Mouse (Mus musculus): Measurements from ENCODE around the gene Slc35f1. TPM values are rescaled to one million over a fixed set of nuclear protein-coding genes. Genes with fewer than 3 reads are reported as not detected.

Gene Slc35f1
- total and polyA plus RNA-seq, 2 experiments from 2014 or later, result 35.2 to 111 TPM

DNA sequence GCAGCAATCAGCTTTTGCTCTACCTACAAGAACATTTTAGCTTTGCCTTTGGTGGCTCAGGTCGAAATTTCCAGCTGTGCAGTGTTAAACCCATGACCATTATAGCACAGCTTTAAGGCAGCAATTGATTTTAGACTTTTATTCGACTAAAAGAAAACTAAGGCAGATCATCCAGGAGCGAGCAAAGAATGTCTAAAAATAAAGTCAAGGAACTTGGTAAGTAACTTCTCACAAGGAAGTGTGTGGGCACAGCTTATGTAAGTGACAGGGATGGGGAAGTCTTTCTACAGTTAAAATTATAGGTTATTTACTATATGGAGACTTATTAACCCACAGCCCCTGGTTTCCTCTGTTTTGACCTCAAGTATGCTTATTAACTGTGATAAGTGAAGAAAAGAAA is 262.2 kb downstream of the Slc35f1 start:
- WGBS, result 73% methylated on average over 3 of the region's 3 CpGs
- ATAC-seq (ENCODE audit: low FRiP score), result no peak
- Histone ChIP-seq H3K27me3 (ENCODE audit: insufficient read depth, low read length) (no peaks in the 10 kb centered on the region), H3K9me3 (ENCODE audit: low read length) (no peaks in the 10 kb centered on the region), H3K4me1 (ENCODE audit: insufficient read depth, low read length) (no peaks in the 10 kb centered on the region), H3K9ac (replicated peaks; ENCODE audit: low read length, poor library complexity, severe bottlenecking) (no peak overlapping the region), H3K27ac (ENCODE audit: low read depth, low read length) (no peak overlapping the region), H3K4me2 (ENCODE audit: low read depth, low read length, poor library complexity, severe bottlenecking) (no peak overlapping the region), H3K36me3 (ENCODE audit: insufficient read depth, low read length) (no peaks in the 10 kb centered on the region), H3K4me3 (ENCODE audit: low read depth, low read length) (no peak overlapping the region)
- no peak for TF ChIP-seq CTCF (IDR thresholded peaks at IDR 0.05)
- no peak for DNase-seq (ENCODE audit: low spot score)

DNA sequence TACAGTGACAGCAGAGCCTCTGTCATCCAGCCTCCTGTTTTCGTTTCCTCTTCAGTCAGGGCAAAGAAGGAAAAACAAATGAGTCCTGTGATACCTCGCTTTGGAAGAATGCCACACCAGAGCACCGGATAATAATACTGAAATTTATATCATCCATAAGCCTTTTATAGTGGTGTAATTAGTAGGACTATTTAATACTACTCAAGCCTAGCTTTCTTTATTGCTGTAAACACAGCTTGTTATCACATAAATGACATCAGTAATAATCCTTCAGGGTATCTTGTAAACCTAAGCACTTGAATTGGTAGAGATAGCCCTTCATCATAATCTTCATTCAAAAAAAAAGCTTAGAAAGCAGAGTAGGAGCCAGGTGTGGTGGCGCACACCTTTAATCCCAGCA is 266.4 kb downstream of the Slc35f1 start:
- no peak for DNase-seq (ENCODE audit: low spot score)
- no peak for TF ChIP-seq CTCF (IDR thresholded peaks at IDR 0.05)
- Histone ChIP-seq H3K27me3 (ENCODE audit: insufficient read depth, low read length) (no peaks in the 10 kb centered on the region), H3K4me3 (ENCODE audit: low read depth, low read length) (no peak overlapping the region), H3K27ac (ENCODE audit: low read depth, low read length) (no peak overlapping the region), H3K4me1 (ENCODE audit: insufficient read depth, low read length) (no peaks in the 10 kb centered on the region), H3K9me3 (ENCODE audit: low read length) (no peaks in the 10 kb centered on the region), H3K9ac (replicated peaks; ENCODE audit: low read length, poor library complexity, severe bottlenecking) (no peak overlapping the region), H3K4me2 (ENCODE audit: low read depth, low read length, poor library complexity, severe bottlenecking) (no peak overlapping the region), H3K36me3 (ENCODE audit: insufficient read depth, low read length) (no peaks in the 10 kb centered on the region)
- no peak for ATAC-seq (ENCODE audit: low FRiP score)
- WGBS, result 76% methylated on average over 4 of the region's 4 CpGs

DNA sequence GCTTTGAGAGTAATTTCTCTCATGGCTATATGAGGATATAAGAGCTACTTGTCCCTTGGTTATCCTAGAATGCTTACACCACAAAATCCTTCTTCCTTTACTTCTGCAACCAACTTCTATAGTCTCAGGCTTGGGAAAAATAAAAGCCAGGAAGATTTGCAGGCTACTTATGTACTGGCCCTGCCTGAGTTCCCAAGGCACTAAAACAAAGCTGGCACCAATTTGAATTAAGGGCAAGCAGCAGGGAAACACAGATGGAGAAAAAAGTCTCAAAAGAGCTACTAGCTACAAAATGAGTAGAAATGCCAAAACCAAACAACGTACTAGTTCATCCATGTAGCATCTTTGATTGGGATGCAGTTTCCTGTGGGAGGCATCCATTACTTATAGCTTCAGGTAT is 288.9 kb downstream of the Slc35f1 start:
- 87% methylated on average over 1 of the region's 1 CpGs for WGBS
- Histone ChIP-seq H3K4me3 (ENCODE audit: low read depth, low read length) (no peak overlapping the region), H3K27me3 (ENCODE audit: insufficient read depth, low read length) (no peaks in the 10 kb centered on the region), H3K9me3 (ENCODE audit: low read length) (no peaks in the 10 kb centered on the region), H3K4me2 (ENCODE audit: low read depth, low read length, poor library complexity, severe bottlenecking) (no peak overlapping the region), H3K36me3 (ENCODE audit: insufficient read depth, low read length) (no peaks in the 10 kb centered on the region), H3K4me1 (ENCODE audit: insufficient read depth, low read length) (no peaks in the 10 kb centered on the region), H3K27ac (ENCODE audit: low read depth, low read length) (no peak overlapping the region), H3K9ac (replicated peaks; ENCODE audit: low read length, poor library complexity, severe bottlenecking) (no peak overlapping the region)
- TF ChIP-seq CTCF (IDR thresholded peaks at IDR 0.05), result no peak
- ATAC-seq (ENCODE audit: low FRiP score), result no peak
- no peak for DNase-seq (ENCODE audit: low spot score)

DNA sequence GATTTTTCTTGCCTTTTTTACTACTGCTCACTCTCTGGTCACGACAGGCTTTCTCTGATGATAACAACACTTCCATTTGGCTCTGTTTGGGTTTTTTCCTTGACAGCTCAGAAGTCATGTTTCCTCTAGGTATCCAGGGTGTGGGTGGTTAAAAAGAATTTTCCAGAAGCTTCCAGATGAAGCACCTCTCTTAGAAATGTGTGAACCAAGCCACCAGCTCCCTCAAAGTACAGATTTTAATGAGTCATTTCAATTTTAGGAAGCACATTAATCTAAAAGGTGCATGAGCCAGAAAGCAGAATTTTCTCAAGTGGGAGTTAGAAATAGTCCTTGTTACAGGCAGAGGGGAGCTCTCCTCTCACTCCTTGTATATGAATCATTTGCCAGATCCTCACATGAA is 292.5 kb downstream of the Slc35f1 start:
- no peak overlapping the region for H3K4me3 ChIP-seq (ENCODE audit: low read depth, low read length)
- no peak for DNase-seq (ENCODE audit: low spot score)
- no peak overlapping the region for H3K4me2 ChIP-seq (ENCODE audit: low read depth, low read length, poor library complexity, severe bottlenecking)
- no peaks in the 10 kb centered on the region for H3K4me1 ChIP-seq (ENCODE audit: insufficient read depth, low read length)
- no peak for TF ChIP-seq CTCF (IDR thresholded peaks at IDR 0.05)
- H3K9me3 ChIP-seq (ENCODE audit: low read length), result no peaks in the 10 kb centered on the region
- H3K9ac ChIP-seq (replicated peaks; ENCODE audit: low read length, poor library complexity, severe bottlenecking), result no peak overlapping the region
- ATAC-seq (ENCODE audit: low FRiP score), result no peak
- 68% methylated on average over 1 of the region's 1 CpGs for WGBS
- H3K27ac ChIP-seq (ENCODE audit: low read depth, low read length), result no peak overlapping the region
- no peaks in the 10 kb centered on the region for H3K36me3 ChIP-seq (ENCODE audit: insufficient read depth, low read length)
- H3K27me3 ChIP-seq (ENCODE audit: insufficient read depth, low read length), result no peaks in the 10 kb centered on the region

DNA sequence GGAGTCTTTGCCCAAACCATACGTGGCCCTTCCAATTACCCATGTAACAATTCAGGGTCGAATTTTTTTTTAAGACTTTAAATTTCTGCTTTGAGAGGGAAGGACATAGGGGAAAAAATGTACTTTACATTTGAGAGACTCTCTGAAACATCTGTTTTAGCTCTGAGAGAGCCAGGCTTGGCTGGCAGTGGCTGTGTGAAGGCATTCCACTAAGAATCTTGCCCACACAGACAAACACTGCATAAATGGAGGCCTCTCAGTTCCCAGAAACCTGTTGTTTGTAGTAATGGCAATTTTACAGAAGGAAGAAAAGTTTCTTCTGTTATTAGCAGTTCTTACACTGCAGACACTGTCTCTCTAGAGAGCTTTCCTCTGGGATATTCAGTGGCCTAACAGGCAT is 301.9 kb downstream of the Slc35f1 start:
- no peak overlapping the region for H3K9ac ChIP-seq (replicated peaks; ENCODE audit: low read length, poor library complexity, severe bottlenecking)
- no peak for ATAC-seq (ENCODE audit: low FRiP score)

DNA sequence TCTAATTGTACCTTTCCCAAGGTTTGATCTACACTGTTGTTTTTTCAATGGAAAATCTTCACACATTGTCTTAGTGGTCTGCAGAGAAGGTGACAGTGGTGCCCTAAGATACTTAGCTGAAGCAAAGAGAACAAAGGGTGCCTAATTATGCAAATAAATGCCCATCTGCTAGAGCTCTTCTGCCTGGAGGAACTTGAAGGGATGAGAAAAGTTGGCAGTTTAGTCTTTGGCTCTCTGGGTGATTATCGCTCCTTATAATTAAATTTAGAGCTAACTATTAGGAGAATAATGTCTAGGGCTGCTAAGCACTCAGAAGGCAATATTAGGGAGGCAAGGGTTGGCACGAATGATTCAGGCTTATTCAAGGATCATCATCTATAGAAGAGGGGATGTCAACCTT is 306.6 kb downstream of the Slc35f1 start:
- Histone ChIP-seq H3K4me1 (ENCODE audit: insufficient read depth, low read length) (no peaks in the 10 kb centered on the region), H3K36me3 (ENCODE audit: insufficient read depth, low read length) (no peaks in the 10 kb centered on the region), H3K27ac (ENCODE audit: low read depth, low read length) (no peak overlapping the region), H3K4me3 (ENCODE audit: low read depth, low read length) (no peak overlapping the region), H3K9me3 (ENCODE audit: low read length) (no peaks in the 10 kb centered on the region), H3K9ac (replicated peaks; ENCODE audit: low read length, poor library complexity, severe bottlenecking) (no peak overlapping the region), H3K27me3 (ENCODE audit: insufficient read depth, low read length) (no peaks in the 10 kb centered on the region), H3K4me2 (ENCODE audit: low read depth, low read length, poor library complexity, severe bottlenecking) (no peak overlapping the region)
- peak; percentile 54 for DNase-seq (ENCODE audit: low spot score)
- 71% methylated on average over 2 of the region's 2 CpGs for WGBS
- ATAC-seq (ENCODE audit: low FRiP score), result no peak
- TF ChIP-seq CTCF (IDR thresholded peaks at IDR 0.05), result no peak

More for the DNA sequence above, 301.9 kb downstream of the Slc35f1 start:
- no peaks in the 10 kb centered on the region for H3K36me3 ChIP-seq (ENCODE audit: insufficient read depth, low read length)
- 69% methylated on average over 2 of the region's 2 CpGs for WGBS
- no peak for DNase-seq (ENCODE audit: low spot score)
- no peaks in the 10 kb centered on the region for H3K4me1 ChIP-seq (ENCODE audit: insufficient read depth, low read length)
- no peak overlapping the region for H3K27ac ChIP-seq (ENCODE audit: low read depth, low read length)
- H3K4me3 ChIP-seq (ENCODE audit: low read depth, low read length), result no peak overlapping the region
- TF ChIP-seq CTCF (IDR thresholded peaks at IDR 0.05), result no peak
- H3K9me3 ChIP-seq (ENCODE audit: low read length), result no peaks in the 10 kb centered on the region
- no peak overlapping the region for H3K4me2 ChIP-seq (ENCODE audit: low read depth, low read length, poor library complexity, severe bottlenecking)
- no peaks in the 10 kb centered on the region for H3K27me3 ChIP-seq (ENCODE audit: insufficient read depth, low read length)
